Mouse (Mus musculus) MEL (cell line): ENCODE data around the gene Alox8. TPM values are rescaled to one million over a fixed set of nuclear protein-coding genes. Genes with fewer than 3 reads are reported as not detected.

ENCODE experiments used
- DNase-seq: peaks from one replicate; pipeline ENCODE4 v3.0.0; 2011; ENCODE audit warnings: low read depth, low spot score
- H3K27ac ChIP-seq: 2 replicates; pipeline ENCODE4 v1.5.1; 2012; ENCODE audit warnings: low read depth, mild to moderate bottlenecking, control low read depth, low read length, moderate library complexity; ENCODE audit not compliant: control insufficient read depth
- H3K27me3 ChIP-seq, 2 experiments: fragments of 150-350 bp in 1 of 2; sonication (generic) in 1 of 2; 2 replicates each; pipeline ENCODE4 v1.6.1; 2012; ENCODE audit warnings: low read length in 2 of 2, mild to moderate bottlenecking in 2 of 2, improper control_type of control experiment in 1 of 2, moderate library complexity in 1 of 2; ENCODE audit not compliant: insufficient read depth in 2 of 2, control insufficient read depth in 1 of 2
- H3K36me3 ChIP-seq, 2 experiments: 2 replicates each; pipeline ENCODE4 v1.6.1; 2012 to 2014; ENCODE audit warnings: low read length in 2 of 2, improper control_type of control experiment in 1 of 2, inconsistent platforms in 1 of 2, mild to moderate bottlenecking in 1 of 2; ENCODE audit not compliant: insufficient read depth in 2 of 2, control insufficient read depth in 1 of 2
- H3K4me1 ChIP-seq, 2 experiments: fragments of 150-350 bp in 1 of 2; sonication (generic) in 1 of 2; 2 replicates each; pipeline ENCODE4 v1.6.1; 2012; ENCODE audit warnings: low read length in 2 of 2, improper control_type of control experiment in 1 of 2, mild to moderate bottlenecking in 1 of 2; ENCODE audit not compliant: insufficient read depth in 2 of 2, control insufficient read depth in 1 of 2
- H3K4me3 ChIP-seq, 2 experiments: fragments of 150-350 bp in 1 of 2; sonication (generic) in 1 of 2; 2 replicates each; pipeline ENCODE4 v1.5.1; 2012; ENCODE audit warnings: low read depth in 2 of 2, low read length in 2 of 2, mild to moderate bottlenecking in 2 of 2, moderate library complexity in 2 of 2, control low read depth in 1 of 2, improper control_type of control experiment in 1 of 2; ENCODE audit not compliant: control insufficient read depth in 1 of 2, insufficient read depth in 1 of 2
- H3K79me2 ChIP-seq: 2 replicates; pipeline ENCODE4 v1.6.1; 2012; ENCODE audit warnings: mild to moderate bottlenecking, low read length, moderate library complexity; ENCODE audit not compliant: control insufficient read depth, poor library complexity, insufficient read depth
- H3K9ac ChIP-seq: 2 replicates; pipeline ENCODE4 v1.6.1; 2012; ENCODE audit warnings: low read depth, mild to moderate bottlenecking, control low read depth, low read length, moderate library complexity; ENCODE audit not compliant: control insufficient read depth, poor library complexity, severe bottlenecking
- H3K9me3 ChIP-seq: fragments of 150-350 bp; sonication (generic); replicated peaks from 2 replicates; pipeline ENCODE4 v1.6.1; 2012; ENCODE audit warnings: mild to moderate bottlenecking, low read length, improper control_type of control experiment, moderate library complexity; ENCODE audit not compliant: insufficient read depth
- BHLHE40 ChIP-seq: IDR thresholded peaks from 2 replicates; pipeline ENCODE4 v1.6.1; 2012; ENCODE audit warnings: low read depth, mild to moderate bottlenecking, inconsistent platforms, low read length, improper control_type of control experiment, borderline replicate concordance
- CHD2 ChIP-seq: IDR thresholded peaks from 2 replicates; pipeline ENCODE4 v1.6.1; 2011; ENCODE audit warnings: low read length, improper control_type of control experiment
- CTCF ChIP-seq, 3 experiments: IDR thresholded peaks in 2 of 3; conservative IDR thresholded peaks in 1 of 3; 2 replicates each; pipeline ENCODE4 v1.5.1; 2011 to 2012; ENCODE audit warnings: low read length in 3 of 3, low read depth in 2 of 3, mild to moderate bottlenecking in 2 of 3, improper control_type of control experiment in 1 of 3, inconsistent platforms in 1 of 3, mixed read lengths in 1 of 3, moderate library complexity in 1 of 3; ENCODE audit not compliant: control insufficient read depth in 1 of 3, insufficient read depth in 1 of 3, poor library complexity in 1 of 3, severe bottlenecking in 1 of 3
- JUND ChIP-seq: IDR thresholded peaks from 2 replicates; pipeline ENCODE4 v1.6.1; 2011; ENCODE audit warnings: low read depth, mild to moderate bottlenecking, improper control_type of control experiment, low read length
- KAT2A ChIP-seq: conservative IDR thresholded peaks from 2 replicates; pipeline ENCODE4 v1.6.1; 2012; ENCODE audit warnings: low read depth, low read length, improper control_type of control experiment, inconsistent platforms
- MAZ ChIP-seq: IDR thresholded peaks from 2 replicates; pipeline ENCODE4 v1.6.1; 2012; ENCODE audit warnings: low read depth, mild to moderate bottlenecking, inconsistent platforms, low read length, improper control_type of control experiment
- MEF2A ChIP-seq: IDR thresholded peaks from 2 replicates; pipeline ENCODE4 v1.6.1; 2014; ENCODE audit warnings: low read depth, mild to moderate bottlenecking, inconsistent platforms, low read length, improper control_type of control experiment; ENCODE audit not compliant: poor library complexity, insufficient replicate concordance, severe bottlenecking; ENCODE audit errors: extremely low read depth
- MXI1 ChIP-seq: IDR thresholded peaks from 2 replicates; pipeline ENCODE4 v1.6.1; 2011; ENCODE audit warnings: mild to moderate bottlenecking, low read depth, low read length, improper control_type of control experiment
- MYC ChIP-seq: IDR thresholded peaks from 2 replicates; pipeline ENCODE4 v1.6.1; 2011; ENCODE audit warnings: low read depth, mild to moderate bottlenecking, low read length, improper control_type of control experiment, moderate library complexity
- NELFE ChIP-seq: IDR thresholded peaks from 2 replicates; pipeline ENCODE4 v1.6.1; 2011; ENCODE audit warnings: low read depth, low read length, improper control_type of control experiment
- NRF1 ChIP-seq: IDR thresholded peaks from 2 replicates; pipeline ENCODE4 v1.6.1; 2014; ENCODE audit warnings: low read depth, mild to moderate bottlenecking, inconsistent platforms, low read length, improper control_type of control experiment, moderate library complexity; ENCODE audit not compliant: poor library complexity, insufficient read depth, severe bottlenecking
- POLR2A ChIP-seq, 2 experiments: IDR thresholded peaks; 2 replicates each; pipeline ENCODE4 v1.6.1; 2011 to 2012; ENCODE audit warnings: low read length in 2 of 2, mild to moderate bottlenecking in 2 of 2, control low read depth in 1 of 2, improper control_type of control experiment in 1 of 2, low read depth in 1 of 2, moderate library complexity in 1 of 2; ENCODE audit not compliant: control insufficient read depth in 1 of 2, insufficient read depth in 1 of 2, poor library complexity in 1 of 2
- POLR2AphosphoS2 ChIP-seq: IDR thresholded peaks from 2 replicates; pipeline ENCODE4 v1.6.1; 2011; ENCODE audit warnings: low read length, improper control_type of control experiment
- POLR2AphosphoS5 ChIP-seq: IDR thresholded peaks from 2 replicates; pipeline ENCODE4 v1.6.1; 2012; ENCODE audit warnings: low read depth, borderline replicate concordance, mild to moderate bottlenecking, inconsistent platforms, low read length, moderate library complexity, mixed read lengths
- RAD21 ChIP-seq: IDR thresholded peaks from 2 replicates; pipeline ENCODE4 v1.6.1; 2011; ENCODE audit warnings: mild to moderate bottlenecking, low read depth, low read length, improper control_type of control experiment
- RCOR1 ChIP-seq: IDR thresholded peaks from 2 replicates; pipeline ENCODE4 v1.6.1; 2012; ENCODE audit warnings: low read depth, mild to moderate bottlenecking, inconsistent platforms, low read length, improper control_type of control experiment
- SIN3A ChIP-seq: IDR thresholded peaks from 2 replicates; pipeline ENCODE4 v1.6.1; 2012; ENCODE audit warnings: low read length, improper control_type of control experiment, inconsistent platforms
- SMC3 ChIP-seq: IDR thresholded peaks from 2 replicates; pipeline ENCODE4 v1.6.1; 2011; ENCODE audit warnings: low read depth, low read length, improper control_type of control experiment
- TAL1 ChIP-seq: IDR thresholded peaks from 2 replicates; pipeline ENCODE4 v1.6.1; 2012; ENCODE audit warnings: mild to moderate bottlenecking, inconsistent platforms, low read length, moderate library complexity, mixed read lengths
- TCF12 ChIP-seq: IDR thresholded peaks from 2 replicates; pipeline ENCODE4 v1.6.1; 2014; ENCODE audit warnings: low read depth, mild to moderate bottlenecking, inconsistent platforms, low read length, improper control_type of control experiment, moderate library complexity
- UBTF ChIP-seq: IDR thresholded peaks from 2 replicates; pipeline ENCODE4 v1.6.1; 2012; ENCODE audit warnings: low read depth, mild to moderate bottlenecking, inconsistent platforms, low read length, improper control_type of control experiment, moderate library complexity, borderline replicate concordance; ENCODE audit not compliant: insufficient read depth
- ZNF384 ChIP-seq: IDR thresholded peaks from 2 replicates; pipeline ENCODE4 v1.6.1; 2012; ENCODE audit warnings: low read depth, mild to moderate bottlenecking, inconsistent platforms, low read length, improper control_type of control experiment
- polyA plus RNA-seq, 2 experiments: library from polyadenylated mRNA; stranded (reverse) in 1 of 2; unstranded in 1 of 2; fragments of >175 nt in 1 of 2; fragments of >200 nt in 1 of 2; gene quantifications; 2 replicates each; pipeline versions ENCODE4 v1.2.1 to v1.2.4; 2012; ENCODE audit warnings: low replicate concordance in 2 of 2, low read depth in 1 of 2; ENCODE audit not compliant: insufficient read length in 2 of 2, insufficient read depth in 1 of 2, missing spikeins in 1 of 2
- total RNA-seq: library from RNA; depleted of rRNA; stranded (reverse); fragments of 300-350 nt; gene quantifications from 2 replicates; pipeline ENCODE4 v1.2.3, GENCODE M21; 2012

Alox8 gene
- total and polyA plus RNA-seq, 3 experiments, result 0.07 to 0.31 TPM; not detected in 1

DNA sequence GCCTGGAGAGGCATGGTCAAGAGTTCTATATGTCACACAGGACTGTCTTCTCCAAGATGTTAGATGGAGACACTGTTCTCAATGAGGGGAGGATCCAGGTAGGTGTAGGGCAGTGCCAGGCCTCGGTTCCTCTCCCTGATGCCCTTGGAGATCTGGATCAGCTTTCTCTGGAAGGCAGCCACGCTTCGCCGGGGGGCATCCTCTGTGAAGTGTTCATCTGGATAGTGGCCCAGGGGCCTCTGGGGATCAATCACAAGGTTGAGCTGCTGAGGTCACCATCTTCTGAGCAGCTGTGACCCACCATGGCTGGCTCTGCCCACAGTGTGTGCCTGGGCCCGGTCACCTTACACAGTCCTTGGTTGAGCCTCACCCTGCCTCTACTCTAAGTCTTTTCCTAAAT, 12.6 kb downstream of the Alox8 start:
- TF ChIP-seq ZNF384 (no peak), BHLHE40 (no peak), POLR2AphosphoS5 (no peak)
- Histone ChIP-seq H3K4me3 (no peak overlapping the region), H3K27me3 (peaks cover 2 to 5% of the 10 kb centered on the region in 2 experiments; a peak in 3 of 4 replicates)

DNA sequence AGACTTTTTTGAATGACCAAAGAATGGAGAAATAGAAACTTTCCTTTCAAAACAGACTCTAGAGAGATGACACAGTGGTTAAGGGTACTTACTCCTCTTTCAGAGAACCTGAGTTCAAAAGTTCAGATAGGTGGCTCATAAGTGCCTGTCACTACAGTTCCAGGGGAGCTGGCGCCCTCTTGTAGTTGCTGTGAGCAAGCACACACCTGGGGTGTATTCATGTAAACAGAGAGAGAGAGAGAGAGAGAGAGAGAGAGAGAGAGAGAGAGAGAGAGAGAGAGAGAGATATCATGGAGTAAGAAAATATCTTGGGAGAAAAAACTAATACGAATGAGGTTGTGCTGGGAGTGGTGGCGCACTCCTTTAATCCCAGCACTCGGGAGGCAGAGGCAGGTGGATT, 17.5 kb downstream of the Alox8 start:
- no peak overlapping the region for H3K9ac ChIP-seq
- no peaks in the 10 kb centered on the region for H3K9me3 ChIP-seq
- no peak for TF ChIP-seq CHD2
- TF ChIP-seq RAD21, result peak; percentile 20
- TF ChIP-seq SMC3, result 0 out of 2 replicates have a peak, but pooled peaks have one; percentile 17
- peak in 2 of 3 experiments; percentile 26 to 38; a peak in 4 of 6 replicates for TF ChIP-seq CTCF (IDR thresholded peaks at IDR 0.05 in 2 of 3, conservative IDR thresholded peaks at IDR 0.05 in 1 of 3; ENCODE audit: control insufficient read depth in 1 of 3, insufficient read depth in 1 of 3, low read depth in 2 of 3, low read length in 3 of 3, poor library complexity in 1 of 3, severe bottlenecking in 1 of 3)
- TF ChIP-seq JUND, result peak; percentile 80; the same call in 1 of the 2 replicates
- TF ChIP-seq MAZ, result no peak
- H3K79me2 ChIP-seq, result no peaks in the 10 kb centered on the region; the same call in 1 of the 2 replicates
- H3K4me3 ChIP-seq, result no peak overlapping the region
- no peaks in the 10 kb centered on the region for H3K4me1 ChIP-seq
- no peak overlapping the region for H3K27ac ChIP-seq
- peak; percentile 44 for DNase-seq
- no peaks in the 10 kb centered on the region for H3K36me3 ChIP-seq
- H3K27me3 ChIP-seq, result peaks cover 14 to 18% of the 10 kb centered on the region in 2 experiments

More for the DNA sequence above, 12.6 kb downstream of the Alox8 start:
- Histone ChIP-seq H3K4me1 (no peaks in the 10 kb centered on the region), H3K36me3 (no peaks in the 10 kb centered on the region), H3K79me2 (no peaks in the 10 kb centered on the region), H3K9me3 (no peaks in the 10 kb centered on the region), H3K27ac (no peak overlapping the region), H3K9ac (no peak overlapping the region)
- no peak for DNase-seq

DNA sequence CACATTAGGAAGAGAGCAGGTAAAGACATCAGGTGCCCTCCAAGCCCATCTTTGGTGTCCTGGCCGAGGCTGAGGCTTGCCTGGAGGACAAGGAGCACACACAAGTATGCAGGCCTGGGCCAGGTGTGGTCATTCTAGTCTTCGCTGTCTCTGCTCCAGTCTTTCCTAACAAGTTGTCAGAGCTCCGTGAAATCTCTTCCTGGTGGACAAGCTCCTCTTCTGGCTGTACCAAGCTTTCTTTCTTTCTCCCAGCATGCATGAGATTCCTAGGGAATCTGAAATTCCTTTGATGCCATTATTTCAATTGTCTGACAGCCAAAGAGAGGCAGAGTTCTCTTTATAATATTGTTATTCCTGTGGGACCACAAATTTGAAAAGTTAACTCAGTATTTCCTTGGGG, 18.1 kb downstream of the Alox8 start:
- TF ChIP-seq POLR2AphosphoS2, result no peak
- TF ChIP-seq POLR2AphosphoS5, result no peak
- no peak for TF ChIP-seq NELFE
- TF ChIP-seq UBTF, result no peak
- TF ChIP-seq TCF12, result no peak
- TF ChIP-seq TAL1, result no peak
- TF ChIP-seq POLR2A (IDR thresholded peaks at IDR 0.05; ENCODE audit: control insufficient read depth in 1 of 2, insufficient read depth in 1 of 2, low read depth in 1 of 2, low read length in 2 of 2, poor library complexity in 1 of 2), result no peak
- no peak for TF ChIP-seq MEF2A
- no peak for TF ChIP-seq SMC3
- TF ChIP-seq MYC, result no peak
- TF ChIP-seq NRF1, result no peak
- no peak for TF ChIP-seq CHD2
- no peak for TF ChIP-seq KAT2A
- TF ChIP-seq MXI1, result no peak
- no peak for TF ChIP-seq SIN3A
- TF ChIP-seq RCOR1, result no peak
- peaks cover 18 to 19% of the 10 kb centered on the region in 2 experiments for H3K27me3 ChIP-seq
- H3K4me3 ChIP-seq, result no peak overlapping the region
- H3K4me1 ChIP-seq, result no peaks in the 10 kb centered on the region
- no peaks in the 10 kb centered on the region; the same call in 1 of the 2 replicates for H3K79me2 ChIP-seq
- H3K9ac ChIP-seq, result no peak overlapping the region
- no peaks in the 10 kb centered on the region for H3K36me3 ChIP-seq
- no peak for DNase-seq
- no peak overlapping the region for H3K27ac ChIP-seq
- H3K9me3 ChIP-seq, result no peaks in the 10 kb centered on the region
